Mouse (Mus musculus) cerebellum, postnatal 4 days (tissue): ENCODE results near the gene Zkscan17.
A peak's percentile ranks its signal among the peaks of the same experiment; 100 is the strongest.
"Not testable (repeated sequence)": the region's sequence is repeated elsewhere in the genome, so short reads cannot be mapped to it uniquely, and the experiment has no call there.

Experiments
- DNase-seq, 2 experiments: peaks; one replicate each; pipeline ENCODE4 v3.0.0; 2022; ENCODE audit warnings: low spot score in 2 of 2, mixed read lengths in 1 of 2

Zkscan17 gene

DNA sequence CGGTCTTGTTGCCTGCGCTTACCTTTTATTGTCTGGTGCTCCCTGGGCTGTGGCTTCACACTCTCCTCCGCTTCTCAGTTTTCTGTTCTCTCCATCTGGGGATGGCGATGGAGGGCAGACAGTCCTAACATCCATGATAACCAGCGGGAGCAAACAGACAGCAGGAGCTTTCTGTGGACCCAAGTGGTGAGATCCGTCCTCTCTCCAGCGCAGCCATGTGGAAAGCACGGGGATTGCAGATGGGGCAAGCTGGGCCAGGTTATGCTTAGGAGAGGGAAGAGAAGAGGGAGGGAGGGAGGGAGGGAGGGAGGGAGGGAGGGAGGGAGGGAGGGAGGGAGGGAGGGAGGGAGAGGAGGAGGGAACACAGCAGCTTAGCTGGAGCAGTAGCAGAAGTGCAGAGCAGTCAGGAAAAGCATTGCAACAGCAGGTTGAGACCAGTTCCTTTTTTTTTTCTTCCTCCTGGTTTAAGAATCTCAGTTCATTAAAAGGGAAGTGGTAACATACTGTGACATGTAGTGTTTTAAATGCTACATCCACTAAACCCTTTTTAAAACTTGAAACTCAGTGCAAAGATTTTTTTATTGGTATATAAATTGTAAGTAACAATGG lies at the start of gene Zkscan17:
Zkscan17 (minus strand) TSS at position 280 of the 609 bp plus-strand sequence.
- DNase-seq = peak in 1 of 2 experiments; percentile 28

DNA sequence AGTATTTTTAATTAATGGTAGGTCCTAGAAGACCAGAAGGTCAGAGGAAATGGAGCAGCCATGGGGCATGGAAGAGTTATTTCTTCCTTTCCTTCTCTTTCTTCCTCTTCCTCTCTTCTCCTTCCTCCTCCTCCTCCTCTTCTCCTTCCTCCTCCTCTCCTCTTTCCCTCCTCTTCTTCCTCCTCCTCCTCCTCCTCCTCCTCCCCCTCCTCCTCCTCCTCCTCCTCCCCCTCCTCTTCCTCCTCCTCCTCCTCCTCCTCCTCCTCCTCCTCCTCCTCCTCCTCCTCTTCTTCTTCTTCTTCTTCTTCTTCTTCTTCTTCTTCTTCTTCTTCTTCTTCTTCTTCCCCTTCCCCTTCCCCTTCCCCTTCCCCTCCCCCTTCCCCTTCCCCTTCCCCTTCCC lies 49.6 kb upstream of the Zkscan17 start, which contains the start of gene Olfr222:
Olfr222 (minus strand) TSS at position 101 of the 400 bp plus-strand sequence.
- DNase-seq = not testable (repeated sequence)

DNA sequence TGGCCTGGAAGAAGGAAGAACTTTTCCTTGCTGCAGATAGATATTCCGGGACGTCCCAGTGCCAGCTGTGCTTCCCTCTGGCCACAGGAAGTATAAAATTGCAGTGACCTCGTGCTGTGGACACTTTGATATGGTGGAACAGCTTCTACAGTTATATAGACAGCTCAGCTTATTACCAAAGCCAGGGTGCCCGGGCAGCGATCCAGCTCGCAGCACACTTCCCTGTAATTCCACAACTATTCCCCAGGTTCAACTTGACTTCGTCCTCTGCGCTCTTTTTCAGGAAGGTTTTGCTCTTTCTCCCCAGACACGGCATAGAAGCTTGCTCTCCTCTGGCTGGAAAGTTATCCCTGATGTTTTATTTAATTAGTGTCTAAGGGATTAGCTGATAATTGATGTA lies 49.2 kb upstream of the Zkscan17 start:
- DNase-seq = no peak

DNA sequence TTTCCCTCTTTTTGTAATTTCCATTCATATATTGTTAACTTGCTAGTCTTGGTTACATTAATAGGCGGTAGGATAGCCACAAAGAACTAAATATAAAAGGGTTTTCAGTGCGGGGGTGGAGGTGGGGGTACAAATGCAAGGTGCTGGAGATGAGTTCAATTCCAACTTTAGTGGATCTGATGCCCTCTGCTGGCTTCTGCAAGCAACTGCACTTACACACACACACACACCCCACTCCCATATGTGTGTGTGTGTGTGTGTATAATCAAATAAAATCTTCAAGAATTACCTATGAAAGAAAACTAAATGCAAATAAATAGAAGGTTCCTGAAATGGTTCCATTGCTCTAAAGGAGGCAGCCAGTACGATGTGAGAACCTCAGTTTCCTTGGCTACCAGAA lies 42.8 kb upstream of the Zkscan17 start:
- no peak for DNase-seq

DNA sequence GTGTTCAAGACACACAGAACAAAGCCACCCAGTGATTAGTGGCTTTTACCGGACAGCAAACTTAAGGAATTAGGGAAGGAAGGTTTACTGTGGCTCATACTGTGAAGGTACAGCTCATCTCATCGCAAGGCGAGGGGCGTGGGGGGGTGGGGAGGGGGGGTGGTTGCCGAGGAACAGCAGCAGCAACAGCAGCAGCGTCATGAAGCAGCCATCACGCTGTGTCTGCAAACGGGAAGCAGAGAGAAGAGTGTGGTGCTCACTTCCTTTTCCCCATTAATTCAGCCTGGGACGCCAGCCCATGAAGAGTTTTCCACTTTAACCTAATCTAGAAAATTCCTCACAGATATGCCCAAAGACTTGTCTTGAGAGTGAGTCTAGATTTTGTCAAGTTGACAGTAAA lies 36.3 kb upstream of the Zkscan17 start:
- DNase-seq = no peak

DNA sequence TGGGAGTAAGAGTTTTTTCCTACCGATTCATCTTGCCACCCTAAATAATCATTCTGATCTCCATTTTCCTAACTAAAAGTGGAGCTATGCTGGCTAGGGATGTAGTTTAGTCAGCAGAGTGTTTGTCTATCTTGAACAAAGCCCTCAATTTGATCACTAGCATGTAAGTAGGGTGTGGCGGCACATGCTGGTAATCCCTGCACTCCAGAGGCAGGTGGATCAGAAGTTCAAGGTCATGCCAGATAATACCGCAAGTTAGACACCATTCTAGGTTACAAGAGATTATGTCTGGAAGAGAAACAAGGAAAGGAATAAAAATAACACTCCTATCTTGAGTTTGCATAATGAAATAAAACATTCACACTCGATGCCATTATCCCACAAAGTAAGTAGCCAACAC lies 35.8 kb upstream of the Zkscan17 start:
- no peak for DNase-seq

DNA sequence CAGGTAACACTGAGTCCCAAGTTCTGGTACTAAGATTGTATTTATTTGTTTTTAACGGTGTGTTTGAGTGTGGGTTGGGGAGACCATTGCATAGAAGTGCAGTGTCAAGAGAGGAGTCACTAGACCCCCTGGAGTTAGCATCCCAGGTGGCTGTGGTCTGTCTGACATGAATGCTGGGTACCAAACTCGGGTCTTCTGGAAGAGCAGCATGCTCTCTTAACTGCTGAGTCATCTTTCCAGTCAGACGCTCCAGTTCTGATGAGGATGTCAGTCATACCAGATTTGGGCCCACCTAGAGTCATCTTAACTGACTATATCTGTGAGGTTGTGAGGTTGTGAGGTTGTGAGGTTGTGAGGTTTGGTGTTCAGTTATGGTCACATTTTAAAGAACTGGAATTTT lies 34.4 kb upstream of the Zkscan17 start:
- DNase-seq = no peak

DNA sequence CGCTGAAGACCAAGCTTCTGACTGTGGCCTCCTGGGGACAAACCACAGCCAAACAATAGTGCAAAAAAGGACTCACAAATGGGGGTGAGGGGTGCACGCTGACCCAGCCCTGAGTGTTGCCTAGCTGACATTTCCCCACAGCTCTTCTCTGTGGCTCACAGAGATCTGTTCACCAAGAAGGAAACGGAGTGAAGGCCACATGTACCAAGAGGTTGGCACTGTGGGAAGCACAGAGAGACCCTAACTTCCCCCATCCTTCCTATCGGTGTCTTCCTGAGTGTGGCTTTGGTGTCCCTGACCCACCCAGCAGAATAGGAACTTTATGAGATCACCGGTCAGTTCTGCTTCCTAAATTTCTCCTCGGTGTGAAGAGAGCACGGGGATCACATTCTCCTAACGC lies 28.0 kb upstream of the Zkscan17 start:
- DNase-seq = no peak

DNA sequence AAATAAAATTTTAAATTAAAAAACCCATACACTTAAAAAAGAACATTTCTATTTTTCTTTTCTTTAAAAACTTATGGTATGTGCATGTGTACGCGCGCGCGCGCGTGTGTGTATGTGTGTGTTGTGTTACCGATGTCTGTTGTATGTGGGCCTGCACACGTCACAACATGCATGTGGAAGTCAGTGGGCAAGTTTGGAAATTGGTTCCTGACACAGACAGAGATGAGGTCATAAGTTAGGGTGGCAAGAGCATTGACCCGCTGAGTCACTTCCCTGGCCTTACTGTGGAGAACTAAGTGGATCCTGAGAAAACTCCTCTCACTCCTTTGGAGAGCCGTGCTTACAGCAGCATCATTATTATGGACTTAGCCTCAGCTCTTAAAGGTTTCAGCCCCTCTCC lies 27.6 kb upstream of the Zkscan17 start:
- DNase-seq = no peak

DNA sequence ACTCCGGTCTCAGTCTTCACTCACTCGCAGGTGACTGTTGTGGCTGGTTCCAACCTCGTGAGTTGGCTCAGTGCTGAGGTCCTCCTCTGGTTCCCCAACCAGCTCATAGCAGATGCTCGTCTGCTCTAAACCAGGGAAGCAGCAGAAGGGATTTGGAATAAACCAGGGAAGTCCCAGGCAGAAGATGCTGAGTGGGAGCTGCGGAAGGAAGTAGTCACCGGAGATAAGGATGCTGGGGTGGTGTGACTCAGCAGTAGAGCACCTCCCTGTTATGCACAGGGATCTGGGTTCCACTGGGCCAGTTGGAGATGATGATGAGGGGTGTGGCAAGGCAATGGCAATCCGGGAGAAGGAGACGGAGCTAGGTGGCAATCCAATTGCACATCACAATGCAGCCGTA lies 17.5 kb upstream of the Zkscan17 start:
- no peak for DNase-seq

DNA sequence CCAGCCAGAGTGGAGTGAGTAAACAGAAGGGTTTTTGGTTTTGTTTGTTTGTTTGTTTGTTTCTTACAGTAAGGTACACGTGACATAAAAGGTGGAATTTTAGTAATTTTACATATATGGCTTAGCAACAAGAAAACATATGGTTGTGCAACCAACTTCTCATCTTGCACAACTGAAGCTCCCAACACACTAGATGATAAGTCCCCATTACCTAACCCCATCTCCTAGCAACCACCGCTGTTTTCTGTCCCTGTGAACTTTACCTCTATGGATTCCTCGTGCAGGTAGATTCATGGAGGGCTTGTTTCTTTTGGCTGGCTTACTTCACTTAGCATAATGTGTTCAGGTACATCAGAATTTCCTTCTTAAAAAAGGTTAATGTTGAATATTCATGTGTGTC lies 16.8 kb upstream of the Zkscan17 start:
- no peak for DNase-seq

DNA sequence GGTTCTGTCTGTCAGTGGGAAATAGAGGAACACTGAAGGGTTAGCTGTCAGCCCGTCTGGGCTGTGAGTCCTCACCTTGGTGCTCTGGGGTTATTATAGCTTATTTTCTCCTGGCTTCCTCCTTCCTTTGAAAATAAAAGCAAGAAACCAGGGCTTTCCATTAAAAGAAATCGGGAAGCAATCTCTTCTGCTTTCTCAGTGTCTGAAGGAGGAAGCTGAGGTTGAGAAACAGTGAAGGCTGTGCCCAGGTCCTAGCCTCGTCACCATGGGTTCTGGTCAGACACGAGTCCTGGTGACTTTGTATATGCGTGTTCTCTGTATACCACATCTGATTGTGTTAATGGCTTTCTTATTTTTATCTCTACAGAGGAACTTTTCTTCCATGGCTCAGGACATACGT lies 15.9 kb upstream of the Zkscan17 start:
- DNase-seq = no peak

DNA sequence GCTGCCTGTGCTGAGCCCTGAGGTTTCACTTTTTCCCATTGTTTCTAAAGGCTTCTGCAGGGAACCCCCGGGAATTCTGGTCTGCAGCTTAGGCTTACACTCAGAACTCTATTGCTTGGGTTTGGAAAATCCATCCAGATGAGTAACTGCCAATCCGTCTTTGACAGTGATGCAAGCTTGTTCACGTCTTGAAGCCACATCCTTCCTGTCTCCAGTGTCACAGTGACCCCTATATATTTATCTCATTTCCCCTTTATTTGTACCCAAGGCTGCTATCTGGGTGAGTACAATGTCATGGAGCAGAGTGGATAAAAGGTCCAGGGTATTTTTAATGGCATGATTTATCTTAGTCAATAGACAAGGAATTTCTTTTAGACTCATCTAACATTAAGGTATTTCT lies 14.8 kb upstream of the Zkscan17 start, which contains the start of gene Nlrp3:
Nlrp3 (plus strand) TSS at position 245 of the 400 bp plus-strand sequence.
- DNase-seq = no peak

DNA sequence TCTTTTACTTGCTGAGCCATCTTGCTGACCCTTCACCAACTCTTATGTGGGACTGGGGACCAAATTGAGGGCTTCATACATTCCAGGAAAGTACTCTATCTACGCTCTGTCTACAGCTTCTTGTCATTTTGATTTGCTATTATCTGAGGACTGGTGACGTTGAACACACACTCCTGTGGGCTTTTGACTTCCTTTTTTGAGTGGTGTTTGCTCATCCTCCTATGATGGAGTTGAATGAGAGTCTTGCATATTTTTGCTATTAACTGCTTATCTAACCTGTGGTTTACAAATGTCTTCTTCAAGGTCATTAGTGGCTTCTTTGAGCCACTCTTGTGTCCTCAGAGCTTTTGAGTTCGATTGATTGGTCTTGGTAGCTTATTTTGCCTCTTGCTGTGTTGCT lies 13.6 kb upstream of the Zkscan17 start:
- DNase-seq = no peak

DNA sequence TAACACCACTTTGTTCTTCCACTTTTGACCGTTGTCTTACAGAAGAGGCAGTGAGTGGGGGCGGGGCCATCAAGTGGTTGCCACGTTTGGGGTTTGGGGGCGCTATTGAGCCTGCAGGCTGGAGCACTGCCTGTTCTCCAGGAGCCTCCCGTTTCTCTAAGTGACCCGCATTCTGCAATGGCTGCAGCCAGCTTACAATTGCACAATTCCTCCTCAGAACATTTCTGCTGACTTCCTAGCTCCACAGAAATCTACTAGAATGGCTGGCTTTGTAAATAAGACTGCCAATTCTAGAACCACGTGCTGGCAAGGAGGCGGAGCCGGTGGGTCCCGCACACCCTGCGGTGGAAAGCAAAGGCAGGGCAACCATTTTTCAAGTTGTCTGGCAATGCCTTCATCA lies 11.8 kb upstream of the Zkscan17 start:
- DNase-seq = peak in 1 of 2 experiments; percentile 39

DNA sequence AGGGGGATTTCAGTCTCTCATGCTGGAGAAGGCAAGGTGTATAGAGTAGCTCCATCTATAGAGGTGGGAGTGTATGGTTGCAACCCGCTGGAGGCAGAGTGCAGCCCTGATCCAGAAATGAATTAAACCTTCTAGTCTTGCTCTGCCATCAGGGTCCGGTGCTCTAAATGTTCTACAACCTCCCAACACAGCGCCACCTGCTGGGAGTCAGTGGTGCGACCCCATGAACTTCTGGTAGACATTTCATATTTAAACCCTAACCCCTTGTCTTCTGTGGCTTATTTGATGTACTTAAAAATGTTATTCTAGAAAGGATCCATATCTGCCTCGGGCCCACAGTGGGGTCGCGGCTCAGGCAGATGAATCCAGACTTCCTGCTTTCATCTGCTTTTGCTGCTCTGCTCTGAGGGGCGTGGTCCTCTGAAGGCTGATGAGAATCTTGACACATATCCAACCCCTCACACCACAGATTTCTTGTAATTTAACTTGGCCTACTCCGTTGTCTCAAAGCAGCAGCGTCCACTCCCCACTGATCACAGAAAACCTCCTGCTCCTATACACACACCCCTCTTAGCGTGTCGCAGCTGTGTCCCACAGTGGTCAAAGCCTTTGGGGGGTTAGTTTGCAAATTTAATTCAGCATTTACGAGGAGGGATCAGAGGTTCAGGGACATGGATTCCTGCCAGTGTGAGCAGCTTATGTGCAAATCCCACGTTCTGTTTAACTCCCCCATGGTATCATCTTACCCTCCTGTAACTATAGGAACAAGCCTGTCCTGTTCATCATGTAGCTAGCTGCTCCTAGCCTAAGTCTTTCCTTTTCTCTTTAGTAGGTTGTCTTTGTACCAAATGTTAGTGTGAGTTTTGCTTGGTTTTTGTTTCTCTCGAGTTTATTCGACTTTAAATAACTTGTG lies 10.9 kb upstream of the Zkscan17 start:
- DNase-seq = peak in 1 of 2 experiments; percentile 13

DNA sequence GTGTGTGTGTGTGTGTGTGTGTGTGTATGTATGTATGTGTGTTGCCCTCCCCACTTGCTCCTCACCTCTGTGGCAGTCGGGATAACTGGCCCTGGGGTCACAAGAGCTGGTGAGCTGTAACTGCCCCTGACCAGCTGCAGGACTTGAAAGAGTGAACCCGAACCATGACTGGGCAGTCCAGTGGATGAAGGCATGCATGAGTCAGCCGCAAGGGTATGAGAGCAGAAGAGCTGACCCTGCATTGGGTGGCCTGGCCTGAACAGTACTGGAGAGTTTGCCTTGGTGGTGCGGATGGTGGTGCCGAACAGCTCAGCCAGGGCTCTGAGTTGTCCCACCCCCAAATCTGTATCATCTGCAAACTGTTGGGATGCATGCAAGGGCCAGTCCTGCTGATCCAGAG lies 5.0 kb upstream of the Zkscan17 start:
- DNase-seq = no peak

DNA sequence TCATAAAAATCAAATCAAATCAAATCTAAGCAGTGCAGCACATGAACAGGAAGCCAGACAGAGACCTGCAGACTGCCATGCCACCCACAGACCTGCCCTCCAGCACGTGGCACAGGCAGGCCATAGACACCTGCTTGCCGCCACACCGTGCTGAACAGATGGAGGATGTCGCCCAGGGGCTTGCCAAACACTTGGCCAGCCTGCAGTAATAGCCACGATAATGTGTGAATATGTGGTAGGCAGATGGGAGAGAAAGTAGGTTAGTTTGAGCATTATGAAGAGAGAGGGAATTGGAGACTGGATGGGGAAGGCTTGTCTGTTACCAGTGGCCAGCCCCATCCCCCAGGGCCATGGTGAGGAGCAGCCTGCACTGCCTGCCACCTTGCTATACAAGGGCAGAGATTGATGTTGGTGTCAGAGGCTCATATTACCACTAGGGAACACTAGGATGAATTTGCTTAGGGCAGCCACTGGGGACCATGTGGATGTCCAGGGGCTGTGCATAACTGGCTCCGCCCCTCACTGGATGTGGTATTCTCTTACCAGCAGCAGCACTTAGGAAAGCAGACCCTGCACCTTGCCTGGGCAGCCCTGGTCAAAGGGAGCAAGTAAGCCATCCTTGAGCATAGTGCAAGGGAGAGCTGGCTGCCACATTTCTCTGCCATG lies 4.5 kb upstream of the Zkscan17 start:
- peak in 1 of 2 experiments; percentile 48 for DNase-seq

DNA sequence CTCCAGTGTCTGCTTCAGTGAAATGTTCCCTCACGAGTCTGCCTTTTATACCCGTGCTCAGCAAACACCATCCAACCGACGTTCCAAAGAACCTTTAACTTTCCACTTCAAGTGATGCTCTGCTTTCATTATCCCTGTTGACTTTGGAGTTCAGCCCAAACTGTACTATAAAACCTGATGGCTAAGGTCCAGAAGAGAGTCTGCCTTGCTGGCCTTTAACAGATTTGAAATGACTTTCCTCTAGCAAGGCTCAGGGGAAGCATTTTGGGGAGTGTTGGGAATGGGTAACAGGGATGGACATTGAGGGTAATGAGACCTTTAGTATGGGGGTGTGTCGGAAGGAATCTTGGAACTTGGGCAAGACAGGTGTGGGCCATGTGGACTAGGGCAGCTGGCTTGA lies 3.7 kb upstream of the Zkscan17 start:
- no peak for DNase-seq

DNA sequence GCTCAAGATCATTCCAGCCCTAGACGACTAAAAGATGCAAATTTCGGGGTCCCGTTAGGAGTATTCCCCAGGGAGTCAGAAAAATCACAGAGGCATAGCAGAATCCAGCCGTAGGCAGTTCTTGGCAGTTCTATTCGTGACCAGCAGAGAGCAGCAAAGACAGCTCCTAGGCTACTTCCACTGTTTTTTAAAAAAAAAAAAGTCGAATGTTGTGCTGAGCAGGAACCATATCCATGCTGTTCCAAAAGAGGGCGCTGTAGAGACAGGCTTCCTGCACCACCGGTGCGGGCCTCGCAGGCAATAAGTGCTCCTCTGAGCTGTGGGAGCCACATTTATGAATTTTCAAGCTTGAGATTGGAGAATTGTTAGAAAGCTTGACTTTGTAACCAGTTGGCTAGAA lies 1.3 kb downstream of the Zkscan17 start:
- DNase-seq = peak; percentile 43 to 84

DNA sequence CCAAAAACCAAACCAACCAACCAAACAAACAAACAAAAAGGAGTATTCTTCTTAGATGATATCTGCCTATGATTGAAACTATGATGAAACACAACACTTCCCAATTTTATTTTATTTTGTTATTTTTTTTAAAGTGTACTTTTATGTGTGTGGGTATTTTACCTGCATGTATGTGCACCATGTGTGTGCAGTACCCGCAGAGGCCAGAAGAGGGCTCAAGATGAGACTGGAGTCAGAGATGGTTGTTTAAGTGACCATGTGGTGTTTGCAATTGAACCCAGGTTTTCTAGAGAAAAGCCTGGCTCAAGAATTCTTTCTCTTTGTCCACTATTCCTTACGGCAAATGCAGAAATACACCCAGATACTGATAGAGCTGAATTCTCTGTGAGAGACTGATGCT lies 2.4 kb downstream of the Zkscan17 start:
- DNase-seq = no peak

DNA sequence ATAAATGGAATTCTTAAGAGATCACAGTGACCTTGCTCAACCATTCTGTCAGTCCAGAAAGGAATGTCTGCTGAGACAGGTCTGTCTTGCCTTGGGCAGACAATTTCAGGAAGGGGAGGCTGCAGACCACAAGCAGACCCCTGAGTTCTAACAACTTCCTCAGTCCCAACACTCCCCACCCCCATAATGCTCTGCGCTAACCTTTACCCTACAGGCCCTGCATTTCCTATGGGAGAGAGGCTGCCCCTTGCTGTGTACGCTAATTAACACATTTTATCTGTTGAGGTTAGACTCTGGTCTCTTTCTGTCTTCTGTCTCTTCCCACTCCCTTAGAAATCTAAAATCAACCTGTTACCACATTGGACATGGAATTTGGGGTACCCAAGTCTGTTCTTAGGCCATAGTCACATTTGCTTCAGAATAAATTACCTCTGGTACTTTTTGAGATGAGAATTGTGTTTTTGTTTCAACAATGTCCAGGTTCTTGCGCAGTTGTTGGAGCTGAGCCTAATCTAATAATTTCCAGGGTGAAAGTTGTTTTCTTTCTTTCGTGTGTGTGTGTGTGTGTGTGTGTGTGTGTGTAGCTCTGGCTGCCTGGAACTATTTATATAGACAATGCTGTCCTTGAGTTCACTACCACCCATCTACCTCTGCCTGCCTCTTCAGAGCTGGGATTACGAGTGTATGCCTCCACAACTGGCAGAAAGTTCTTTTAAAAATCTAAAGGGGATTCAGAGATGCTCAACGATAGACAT lies 6.6 kb downstream of the Zkscan17 start:
- no peak for DNase-seq
